Mouse (Mus musculus): ENCODE measurements at regions not wholly inside any gene's neighbourhood (a gene's known extent, or its start where the extent isn't known, plus 50 kb on each side); places are given as distances from the start of the nearest gene placed in this dataset.
"Not testable (repeated sequence)": the region's sequence is repeated elsewhere in the genome, so short reads cannot be mapped to it uniquely, and the experiment has no call there.

DNA sequence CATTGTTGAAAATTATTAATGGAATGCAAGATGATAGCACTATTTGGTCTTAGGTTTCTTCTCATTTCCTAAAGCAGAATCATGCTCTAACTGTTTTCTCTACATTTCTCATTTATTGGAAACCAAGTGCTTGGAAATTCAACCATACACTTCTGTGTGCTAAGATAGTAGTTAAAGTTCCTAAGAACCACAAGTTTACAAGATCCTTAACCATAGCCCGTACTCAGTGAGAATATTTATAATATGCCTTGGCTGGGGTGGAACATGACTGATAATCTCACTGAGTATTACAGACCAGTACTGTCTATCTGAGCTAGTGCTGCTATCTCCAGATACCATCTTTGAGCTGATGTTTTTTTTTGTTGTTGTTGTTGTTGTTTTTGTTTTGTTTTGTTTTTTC is 236.9 kb upstream of the Tmem196 start:
- not testable (repeated sequence) for DNase-seq (ENCODE audit: low read depth, low spot score)

DNA sequence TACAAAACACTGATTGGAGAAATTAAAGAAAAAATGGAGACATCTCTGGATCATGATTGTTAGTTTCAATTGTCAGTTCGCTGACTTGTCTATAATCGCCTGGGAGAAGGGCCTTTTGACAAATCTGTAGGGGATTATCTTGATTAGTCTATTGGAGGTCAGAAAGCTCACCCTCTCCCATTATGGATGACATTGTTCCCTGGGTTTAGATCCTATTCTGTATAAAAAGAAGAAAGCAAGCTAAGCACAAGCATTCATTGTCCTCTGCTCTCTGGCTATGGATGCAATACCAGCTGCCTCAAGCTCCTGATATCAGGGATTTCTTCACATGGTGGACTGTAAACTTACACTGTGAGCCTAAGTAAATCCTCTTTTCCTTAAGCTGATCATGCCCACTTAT is 214.8 kb upstream of the Tmem196 start:
- DNase-seq (ENCODE audit: low read depth, low spot score), result no peak

DNA sequence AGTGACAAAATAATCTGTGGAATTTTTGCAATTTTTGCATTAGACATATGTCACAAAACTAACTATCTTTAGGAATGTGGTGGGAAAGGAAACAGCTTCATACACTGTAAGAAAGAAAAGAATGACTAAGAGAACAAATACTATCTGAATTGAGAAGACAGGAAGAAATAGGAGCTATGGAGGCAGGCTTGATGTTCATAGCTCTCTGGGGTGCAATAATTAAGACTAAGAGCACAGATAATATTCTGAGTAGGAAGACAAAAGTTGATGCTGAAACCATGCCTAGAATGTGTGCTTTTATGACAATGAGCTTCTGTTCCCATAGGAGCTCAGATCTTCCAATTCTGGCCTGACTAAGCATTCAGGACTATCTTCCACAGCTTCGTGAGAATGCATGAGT is 183.0 kb upstream of the Tmem196 start:
- DNase-seq (ENCODE audit: low read depth, low spot score), result no peak

DNA sequence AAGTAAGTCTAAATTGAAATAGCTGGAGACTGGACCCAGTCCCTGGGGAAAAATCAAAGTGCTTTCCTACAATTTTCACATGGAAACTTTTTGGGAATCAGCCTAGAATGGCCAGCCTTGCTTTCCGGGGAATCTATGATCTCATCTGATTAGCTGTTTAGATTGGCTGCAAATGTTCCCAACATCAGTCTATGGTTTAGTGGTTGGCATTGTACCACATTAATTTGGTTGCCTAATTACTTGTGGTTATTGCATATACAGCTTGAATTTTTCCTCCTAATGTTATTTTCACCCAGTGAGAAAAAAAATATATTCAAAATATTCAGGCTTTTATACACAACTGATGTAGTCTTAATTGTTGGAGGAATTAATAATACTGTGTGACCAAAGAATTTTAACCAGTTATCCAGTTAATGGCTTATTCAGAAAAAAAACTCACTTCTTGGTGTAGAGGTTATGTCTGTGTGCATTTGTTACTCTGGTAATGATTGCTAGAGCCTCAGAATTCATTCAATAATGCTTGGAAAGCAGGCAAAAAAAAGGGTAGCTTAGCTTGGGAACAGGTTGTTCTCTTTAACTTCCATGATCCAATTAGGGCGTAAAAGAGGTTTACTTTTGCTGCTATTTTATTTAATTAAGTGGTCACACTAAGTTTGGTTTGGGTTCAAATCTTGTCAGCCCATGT is 182.2 kb upstream of the Tmem196 start:
- no peak for DNase-seq (ENCODE audit: low read depth, low spot score)

DNA sequence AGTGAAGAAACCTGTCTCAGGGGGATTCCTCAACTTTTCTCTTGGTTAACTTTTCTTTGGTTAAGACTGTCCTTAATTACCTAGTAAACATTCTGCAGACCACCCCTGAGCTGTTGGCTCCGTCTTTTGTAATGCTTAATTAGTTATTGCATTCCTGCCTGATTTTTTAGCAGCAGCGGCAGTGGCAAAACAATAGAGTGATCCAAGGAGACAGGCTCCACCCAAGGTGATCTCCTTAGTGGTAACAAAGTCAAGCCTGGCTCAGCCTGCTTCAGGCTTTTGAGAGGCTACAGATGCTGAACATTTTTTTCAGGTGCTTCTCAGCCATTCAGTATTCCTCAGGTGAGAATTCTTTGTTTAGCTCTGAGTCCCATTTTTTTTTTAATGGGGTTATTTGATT is 168.1 kb upstream of the Tmem196 start:
- no peak for DNase-seq (ENCODE audit: low read depth, low spot score)

DNA sequence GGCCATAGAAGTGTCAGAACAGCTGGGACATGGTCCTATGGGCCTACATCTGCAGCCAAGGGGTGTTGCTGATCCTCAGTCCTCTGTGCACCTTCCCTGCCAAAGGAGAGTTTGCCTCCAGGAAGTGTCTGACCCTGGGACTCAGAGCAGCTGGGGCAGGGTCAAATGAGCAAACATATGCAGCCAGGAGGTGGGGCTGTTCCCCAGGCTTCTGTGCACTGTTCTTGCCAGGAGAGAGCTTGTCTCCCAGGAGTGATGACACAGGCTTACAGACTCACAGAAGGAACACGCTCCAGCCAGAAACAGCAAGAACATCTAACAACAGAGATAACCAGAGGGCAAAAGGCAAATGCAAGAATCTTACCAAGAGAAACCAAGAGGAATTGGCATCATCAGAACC is 137.9 kb upstream of the Tmem196 start:
- DNase-seq (ENCODE audit: low read depth, low spot score), result peak; percentile 12

DNA sequence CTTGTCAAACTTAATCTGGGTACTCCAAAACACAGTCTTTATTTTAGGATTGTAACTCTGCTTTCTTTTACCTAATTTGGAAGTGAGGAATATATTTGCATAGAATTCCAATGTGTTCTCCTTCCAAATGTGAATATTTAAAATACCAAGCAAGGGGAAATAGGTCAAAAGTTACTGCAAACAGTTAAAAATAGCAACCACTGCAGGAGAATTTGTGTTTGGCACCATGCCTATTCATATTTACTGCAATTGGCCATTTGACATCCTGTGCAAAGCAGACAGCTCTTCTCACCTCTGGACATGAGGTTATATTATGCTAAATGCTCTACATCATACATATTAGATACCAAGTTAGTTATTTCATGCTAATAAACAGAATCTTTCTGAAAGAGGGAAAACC is 129.4 kb upstream of the Tmem196 start:
- no peak for DNase-seq (ENCODE audit: low read depth, low spot score)

DNA sequence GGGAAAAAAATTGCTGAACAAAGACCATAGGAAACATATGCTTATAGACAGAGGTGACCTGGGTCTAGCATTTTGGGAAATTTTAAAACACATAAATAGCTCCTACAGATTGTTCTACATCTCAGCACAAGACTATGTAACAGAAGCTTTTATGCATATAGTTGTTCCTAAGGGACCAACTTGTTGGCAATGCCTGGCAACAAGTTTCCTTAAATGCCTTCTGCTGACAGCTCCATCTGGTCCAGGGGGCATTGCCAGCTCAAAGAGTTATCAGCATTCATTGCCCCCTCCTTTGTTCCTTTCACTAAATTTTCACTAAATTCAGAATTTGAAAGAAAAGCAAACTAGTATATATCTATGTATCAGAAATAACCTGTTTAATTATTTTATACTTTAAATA is 106.5 kb upstream of the Tmem196 start:
- DNase-seq (ENCODE audit: low read depth, low spot score), result no peak

DNA sequence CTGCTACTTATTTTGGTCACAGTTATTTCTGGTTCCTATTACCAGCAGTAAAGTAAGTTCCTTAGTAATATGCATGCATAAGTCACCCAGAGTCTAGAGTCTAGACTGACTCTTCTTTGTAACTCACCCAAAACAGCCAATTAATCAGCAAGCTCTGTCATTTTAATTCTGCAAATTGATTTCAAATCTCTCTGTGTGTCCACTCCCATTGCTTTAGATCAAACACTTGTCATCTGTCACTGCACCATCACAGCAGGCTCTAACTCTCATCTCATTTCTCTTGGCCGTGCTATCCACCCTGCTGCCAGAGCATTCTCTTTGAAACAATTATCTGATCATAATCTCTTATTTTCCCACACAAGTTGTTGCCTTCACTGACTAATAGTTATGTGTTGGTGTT is 63.9 kb upstream of the Tmem196 start:
- no peak for DNase-seq (ENCODE audit: low read depth, low spot score)

DNA sequence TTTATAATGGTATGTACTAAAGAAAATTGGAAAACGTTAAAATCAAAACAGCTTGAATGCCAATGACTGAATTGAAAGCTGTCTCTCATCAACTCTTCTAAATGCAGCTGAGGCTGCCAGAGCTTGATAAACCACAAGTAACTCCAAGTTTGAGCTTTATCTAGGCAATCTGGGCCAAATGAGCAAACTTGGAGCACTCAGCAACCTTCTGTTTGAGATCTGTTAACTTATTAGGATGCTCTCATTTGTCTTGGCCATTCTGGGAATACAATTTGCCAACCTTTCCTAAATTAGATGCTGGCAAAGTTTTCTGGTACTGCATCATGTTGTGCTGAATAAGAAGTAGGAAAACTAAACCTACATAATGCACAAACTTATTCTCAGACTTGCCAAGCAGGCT is 55.6 kb upstream of the Tmem196 start:
- DNase-seq (ENCODE audit: low read depth, low spot score), result no peak
